Mouse (Mus musculus) G1E (cell line): ENCODE measurements around the gene Nphp4.

ENCODE experiments used
- CTCF ChIP-seq: IDR thresholded peaks from 2 replicates; pipeline ENCODE4 v1.5.1; 2012; ENCODE audit warnings: low read depth, low read length, inconsistent platforms, mixed read lengths
- GATA1 ChIP-seq: IDR thresholded peaks from 2 replicates; pipeline ENCODE4 v1.6.1; 2012; ENCODE audit warnings: borderline replicate concordance, low read length, inconsistent platforms, mixed read lengths

DNA sequence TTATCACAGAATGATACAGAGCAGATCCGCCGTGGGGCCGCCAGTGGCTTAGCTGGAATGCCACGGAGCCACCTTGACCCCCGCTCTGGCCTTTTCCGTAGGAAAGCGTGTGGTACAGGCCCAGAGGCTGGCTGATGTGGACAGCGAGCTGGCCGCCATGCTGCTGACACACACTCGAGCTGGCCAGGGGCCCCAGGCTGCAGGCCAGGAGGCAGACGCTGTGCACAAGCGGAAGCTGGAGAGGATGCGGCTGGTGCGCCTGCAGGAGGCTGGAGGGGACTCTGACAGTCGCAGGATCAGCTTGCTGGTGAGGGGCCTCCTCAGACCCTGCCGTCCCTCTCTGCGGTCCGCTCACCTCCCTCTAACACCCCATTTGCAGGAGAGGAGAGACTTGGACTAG, 77.9 kb downstream of the Nphp4 start:
- TF ChIP-seq CTCF = no peak
- no peak for TF ChIP-seq GATA1
